Mouse (Mus musculus): ENCODE measurements around the gene Npw.
"Not testable (repeated sequence)": the region's sequence is repeated elsewhere in the genome, so short reads cannot be mapped to it uniquely, and the experiment has no call there.

The Npw gene

DNA sequence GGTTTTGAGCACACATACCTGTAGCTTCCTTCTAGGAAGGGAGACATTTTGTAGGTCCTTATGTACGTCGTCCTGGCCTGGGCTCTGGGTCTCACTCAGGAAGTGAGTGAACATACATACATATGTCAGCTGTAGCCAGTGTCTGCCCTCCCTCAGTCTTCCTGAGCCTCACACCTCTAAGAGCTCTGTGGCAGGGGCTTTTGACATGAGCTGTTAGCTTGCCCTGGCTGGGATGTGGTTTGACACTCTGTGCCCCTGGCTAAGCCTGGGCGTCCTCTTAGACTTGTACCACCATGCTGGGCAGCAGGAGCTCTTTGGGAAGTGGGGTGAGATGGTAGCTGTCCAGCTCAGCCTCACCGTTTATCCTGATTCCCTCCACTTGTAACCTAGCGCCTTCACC lies 13.1 kb upstream of the Npw start:
- no peak for DNase-seq (ENCODE audit: low spot score)

DNA sequence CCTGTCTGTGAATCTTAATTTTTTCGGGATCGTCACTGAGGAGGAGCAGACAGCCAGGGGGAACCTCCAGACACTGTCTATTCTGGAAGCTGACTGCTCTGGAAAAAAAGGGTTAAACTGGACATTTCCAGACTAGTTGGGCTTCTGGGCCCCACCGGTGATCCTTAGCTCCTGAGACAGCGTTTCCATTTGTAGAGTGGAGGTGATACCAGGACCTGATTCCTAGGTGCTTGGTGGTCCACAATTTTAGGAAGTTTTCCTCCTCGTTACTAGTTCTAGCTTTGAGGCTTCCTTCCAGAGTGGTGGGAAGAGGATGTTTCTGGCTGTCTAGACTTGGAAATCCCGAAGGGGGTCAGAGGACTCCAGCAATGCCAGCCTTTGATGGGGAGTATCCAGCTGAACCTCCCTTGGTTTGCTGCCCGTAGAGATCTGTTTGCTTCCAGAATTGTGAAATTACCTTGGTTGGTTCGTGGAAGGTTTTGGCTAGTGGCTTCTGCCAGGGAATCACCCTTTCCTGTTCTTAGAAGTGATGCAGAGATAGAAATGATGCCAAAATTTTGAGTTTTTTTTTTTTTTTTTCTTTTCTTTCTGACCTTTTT lies 12.1 kb upstream of the Npw start:
- DNase-seq (ENCODE audit: low spot score), result no peak

DNA sequence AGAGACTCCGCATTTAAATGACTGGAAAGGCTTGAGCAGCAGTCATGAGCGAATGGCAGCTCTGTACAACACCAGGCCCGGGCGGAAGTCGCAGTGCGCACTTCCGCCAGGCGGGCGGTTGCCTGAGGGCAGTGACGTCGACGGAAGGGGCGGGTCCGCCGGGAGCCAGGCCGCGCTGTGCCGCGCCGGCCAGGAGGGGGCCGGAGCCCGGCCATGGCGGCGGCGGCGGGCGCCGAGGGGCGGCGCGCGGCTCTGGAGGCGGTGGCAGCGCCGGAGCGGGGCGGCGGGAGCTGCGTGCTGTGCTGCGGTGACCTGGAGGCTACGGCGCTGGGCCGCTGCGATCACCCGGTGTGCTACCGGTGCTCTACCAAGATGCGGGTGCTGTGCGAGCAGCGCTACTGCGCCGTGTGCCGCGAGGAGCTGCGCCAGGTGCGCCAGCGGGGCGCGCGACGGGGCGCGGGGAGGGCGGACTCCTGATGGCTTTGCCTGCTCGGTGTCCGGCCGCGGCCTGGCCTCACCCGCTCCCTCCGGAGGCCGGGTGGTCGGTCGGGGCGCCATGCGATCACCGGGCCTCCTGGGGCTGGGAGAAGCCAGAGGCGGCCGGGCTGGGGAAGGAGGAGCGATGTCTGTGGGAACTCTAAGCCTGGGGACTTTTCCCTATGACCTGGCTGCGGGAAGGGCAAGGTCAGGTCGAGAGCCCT lies 11.4 kb upstream of the Npw start, which contains the start of gene Zfp598:
Gene Zfp598 (plus strand): TSS at position 143 of the 701 bp plus-strand sequence.
- peak; percentile 95 for DNase-seq (ENCODE audit: low spot score)

DNA sequence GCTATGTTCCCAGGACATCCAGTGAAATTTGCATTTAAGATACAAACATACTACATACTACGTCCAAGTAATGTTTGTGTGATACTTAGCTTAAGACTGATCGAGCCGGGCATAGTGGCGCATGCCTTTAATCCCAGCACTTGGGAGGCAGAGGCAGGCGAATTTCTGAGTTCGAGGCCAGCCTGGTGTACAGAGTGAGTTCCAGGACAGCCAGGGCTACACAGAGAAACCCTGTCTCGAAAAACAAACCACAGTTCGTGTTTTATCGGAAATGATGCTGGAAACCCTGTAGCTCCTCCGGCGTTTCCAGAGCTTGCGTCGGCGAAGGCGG lies 10.9 kb upstream of the Npw start:
- DNase-seq (ENCODE audit: low spot score), result not testable (repeated sequence)

DNA sequence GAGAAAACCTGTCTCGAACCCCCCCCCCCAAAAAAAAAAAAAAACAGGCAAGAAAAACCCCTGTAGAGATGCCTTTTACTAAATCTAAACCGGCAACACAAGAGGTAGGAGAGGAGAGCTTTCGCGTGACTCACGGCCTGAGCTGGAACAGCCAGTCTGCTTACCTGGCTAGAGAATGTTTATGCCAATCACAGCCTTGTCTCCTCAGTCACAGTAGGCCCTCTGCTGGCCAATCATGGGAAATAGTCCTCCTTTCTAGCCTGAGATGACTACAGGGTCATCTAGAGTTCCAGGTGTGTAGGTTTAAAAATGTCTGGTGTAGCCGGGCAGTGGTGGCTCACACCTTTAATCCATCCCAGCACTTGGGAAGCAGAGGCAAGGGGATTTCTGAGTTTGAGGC lies 9.2 kb upstream of the Npw start:
- DNase-seq (ENCODE audit: low spot score), result peak; percentile 76

DNA sequence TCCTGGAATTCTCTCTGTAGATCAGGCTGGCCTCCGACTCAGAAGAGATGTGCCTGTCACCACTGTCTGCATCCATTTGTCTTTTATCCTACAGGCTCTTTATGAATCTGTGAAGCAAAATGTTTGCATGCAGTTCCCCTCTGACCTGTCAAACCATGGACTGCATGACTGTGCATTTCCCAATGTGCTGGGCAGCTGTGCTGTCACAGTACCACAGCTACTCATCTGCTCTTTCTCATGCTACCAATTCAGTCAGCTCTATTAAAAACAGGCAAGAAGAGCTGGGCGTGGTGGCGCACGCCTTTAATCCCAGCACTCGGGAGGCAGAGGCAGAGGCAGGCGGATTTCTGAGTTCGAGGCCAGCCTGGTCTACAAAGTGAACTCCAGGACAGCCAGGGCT lies 8.8 kb upstream of the Npw start:
- DNase-seq (ENCODE audit: low spot score), result not testable (repeated sequence)

DNA sequence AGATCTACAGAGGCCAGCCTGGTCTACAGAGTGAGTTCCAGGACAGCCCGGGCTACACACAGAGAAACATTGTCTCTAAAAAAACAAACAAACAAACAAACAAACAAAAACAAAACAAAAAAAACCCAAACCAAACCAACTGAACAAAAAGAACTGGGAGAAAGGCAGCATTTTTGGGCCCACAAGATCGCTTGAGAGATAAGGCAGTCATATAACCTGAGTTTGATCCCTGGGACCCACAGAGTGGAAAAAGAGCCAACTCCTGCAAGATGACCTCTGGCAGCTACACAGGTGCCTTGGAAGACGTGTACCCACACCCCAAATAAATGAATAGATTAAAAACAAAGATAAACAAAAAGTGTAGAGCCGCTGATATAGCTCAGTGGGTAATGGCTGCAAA lies 3.3 kb downstream of the Npw start:
- DNase-seq (ENCODE audit: low spot score), result no peak

DNA sequence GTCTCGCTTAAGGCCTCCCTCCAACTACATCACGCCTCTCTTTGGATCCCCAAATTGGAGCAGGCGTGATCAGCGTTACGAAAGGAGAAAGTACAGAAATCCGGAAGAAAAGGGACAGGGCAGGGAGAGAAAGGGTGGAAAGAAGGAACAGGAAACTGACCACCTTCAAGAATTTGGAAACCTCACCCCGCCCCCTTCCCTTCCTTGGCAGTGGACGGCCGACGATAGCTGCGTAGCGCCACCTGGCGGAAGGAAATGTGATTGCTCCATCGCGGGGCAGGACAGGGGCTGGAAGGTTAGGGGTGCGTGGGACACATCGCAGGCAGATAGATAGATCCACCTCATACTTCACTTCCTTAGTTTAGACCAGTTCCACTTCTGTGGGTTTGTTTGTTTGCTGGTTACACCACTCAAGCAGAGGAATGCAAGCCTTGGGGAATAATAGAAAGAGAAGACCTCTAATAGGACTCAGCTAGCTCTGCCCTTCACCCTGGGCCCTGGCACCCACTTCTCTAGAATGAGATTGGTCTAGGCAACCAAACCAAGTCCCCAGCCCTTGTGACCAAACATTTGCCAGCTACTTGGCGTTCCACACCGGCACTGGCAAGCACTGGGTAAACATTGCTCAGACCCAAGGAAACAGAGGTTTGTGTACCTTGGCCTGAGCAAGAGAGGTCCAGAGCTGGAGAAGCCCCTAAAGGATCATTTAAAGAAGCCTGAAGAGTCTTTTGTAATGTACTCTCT lies 4.1 kb downstream of the Npw start:
- DNase-seq (ENCODE audit: low spot score), result peak; percentile 95

DNA sequence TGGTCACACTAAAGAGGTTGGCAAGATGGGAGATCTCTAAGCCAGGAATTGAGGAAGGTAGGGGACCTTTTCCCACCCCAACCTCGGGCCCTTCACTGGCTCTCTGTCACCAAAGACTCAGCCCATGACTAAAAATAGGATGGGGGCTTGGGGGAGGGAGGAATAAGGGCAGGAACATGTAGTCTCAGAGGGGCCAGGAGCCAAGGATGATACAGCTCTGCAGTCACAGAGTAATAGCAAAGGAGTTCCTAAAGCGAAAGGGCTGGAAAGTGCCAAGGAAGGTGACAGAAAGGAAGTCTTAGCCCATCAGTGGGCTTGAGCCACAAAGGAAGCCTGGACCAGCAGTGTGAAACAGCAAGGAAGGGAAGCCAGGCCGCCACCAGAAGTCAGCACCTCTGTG lies 6.4 kb downstream of the Npw start:
- DNase-seq (ENCODE audit: low spot score), result no peak

DNA sequence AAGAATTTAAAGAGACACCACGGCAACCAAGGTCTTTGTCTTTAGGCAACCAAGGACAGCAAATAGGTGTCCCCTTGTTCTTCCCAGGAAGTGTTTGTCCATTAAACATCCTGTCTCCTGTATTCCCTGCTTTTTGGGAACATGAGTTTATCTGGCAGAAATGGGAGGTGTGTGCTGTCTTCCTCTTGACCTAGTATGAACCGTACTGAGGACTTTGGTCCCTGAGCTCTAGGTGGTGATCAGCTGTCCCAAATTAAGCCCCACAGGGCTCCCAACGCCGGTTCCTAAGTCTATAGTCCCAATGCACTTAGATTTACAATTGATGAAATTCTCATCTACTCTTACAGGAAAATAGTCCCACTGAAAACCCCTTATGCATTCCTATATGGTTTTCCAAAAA lies 7.5 kb downstream of the Npw start:
- no peak for DNase-seq (ENCODE audit: low spot score)

DNA sequence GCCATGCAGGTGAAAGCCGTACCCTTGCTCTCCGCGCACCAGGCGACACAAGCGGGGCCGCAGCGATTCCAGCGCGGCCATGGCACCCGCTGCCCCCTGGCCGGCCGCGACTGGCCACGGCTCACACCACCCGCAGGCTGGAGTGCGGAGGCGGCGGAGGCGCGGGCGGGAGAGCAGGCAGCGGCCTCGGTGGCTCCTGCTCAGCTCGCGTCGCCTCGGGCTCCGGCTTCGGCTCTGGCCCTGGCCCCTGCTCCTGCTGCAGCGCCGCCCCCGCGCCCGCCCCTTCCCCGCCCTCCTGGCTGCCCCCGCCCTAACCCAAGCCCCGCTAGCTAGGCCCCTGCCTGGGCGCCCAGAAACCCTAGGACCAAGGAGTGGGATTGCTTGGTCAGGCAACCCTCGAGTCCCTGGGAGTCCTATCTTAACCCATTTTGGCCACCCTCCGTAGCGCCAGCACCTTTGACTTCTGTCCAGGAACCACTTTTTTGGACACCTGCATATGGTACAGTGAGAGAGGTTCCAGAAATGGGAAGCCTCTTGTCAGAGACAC lies 8.1 kb downstream of the Npw start, which contains the start of gene Slc9a3r2:
Gene Slc9a3r2 (minus strand): TSS at position 258 of the 547 bp plus-strand sequence.
- DNase-seq (ENCODE audit: low spot score), result peak; percentile 67

DNA sequence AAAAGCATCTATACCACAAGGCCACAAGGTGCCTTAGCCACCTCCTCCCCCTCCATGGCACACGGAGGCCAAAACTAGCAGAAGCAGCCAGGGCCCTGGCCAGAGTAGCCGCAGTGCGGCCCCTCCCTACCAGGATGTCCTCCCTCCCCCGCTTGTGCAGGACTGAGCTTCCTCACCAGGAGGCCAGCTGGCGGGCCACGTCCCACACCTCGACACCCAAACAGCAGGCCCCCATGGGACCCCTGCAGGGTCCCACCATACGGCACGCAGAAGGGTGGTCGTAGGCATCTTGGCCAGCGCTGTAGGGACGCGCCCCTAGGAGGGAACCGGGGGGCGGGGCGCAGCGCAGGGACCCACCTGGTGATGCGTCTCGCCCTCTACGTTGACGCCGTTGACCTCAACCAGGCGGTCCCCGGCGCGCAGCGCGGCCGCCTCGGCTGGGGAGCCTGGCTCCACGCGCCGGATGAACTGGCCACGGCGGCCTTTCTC lies 8.6 kb downstream of the Npw start:
- no peak for DNase-seq (ENCODE audit: low spot score)

DNA sequence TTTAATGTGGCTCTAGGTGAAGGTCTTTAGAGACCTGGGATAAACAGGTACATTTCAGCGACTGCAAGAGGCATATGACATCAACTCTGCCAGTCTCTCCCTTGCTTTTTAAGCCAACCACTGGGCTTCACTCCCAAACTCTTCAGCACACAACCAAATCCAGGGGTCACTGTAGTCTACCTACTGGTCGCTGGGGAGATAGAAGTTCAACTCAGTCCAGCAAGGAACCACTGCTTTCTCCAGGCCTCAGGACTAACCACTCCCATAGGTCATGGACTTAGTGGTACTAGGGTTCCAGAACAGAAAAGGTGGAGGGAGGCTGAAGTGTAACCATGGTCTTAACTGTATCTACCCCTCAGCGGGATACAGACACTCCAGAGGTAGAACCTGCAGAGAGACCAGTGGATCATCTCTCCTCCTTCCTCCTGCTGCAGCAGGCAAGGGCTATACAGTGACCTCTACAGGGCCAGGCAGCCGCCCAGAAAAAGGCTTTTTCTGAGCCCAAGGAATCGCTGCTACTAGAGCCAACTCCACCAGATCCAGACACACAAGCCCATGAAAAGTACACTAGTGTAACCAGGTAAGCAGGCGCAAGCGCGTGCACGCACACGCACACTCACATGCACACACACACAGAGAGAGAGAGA lies 9.4 kb downstream of the Npw start:
- DNase-seq (ENCODE audit: low spot score), result no peak

DNA sequence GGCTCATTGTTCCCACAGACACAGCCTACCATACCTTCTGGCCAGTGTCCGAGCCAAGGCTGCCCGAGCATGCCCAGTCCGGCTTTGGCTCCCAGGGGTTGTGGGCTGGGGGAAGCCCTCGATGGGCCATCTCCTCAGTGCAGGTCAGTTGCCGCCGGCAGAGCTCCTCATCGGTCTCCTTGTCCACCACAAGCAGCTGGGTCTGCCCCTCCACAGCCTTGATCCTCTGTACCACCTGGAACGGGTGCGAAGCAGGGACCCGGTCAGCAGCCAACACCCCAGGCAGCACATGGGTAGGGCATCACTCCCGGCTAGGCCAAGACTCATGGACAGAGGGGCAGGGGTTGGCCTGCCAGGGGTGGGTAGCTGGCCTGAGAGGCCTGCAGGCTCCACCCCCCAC lies 10.8 kb downstream of the Npw start:
- DNase-seq (ENCODE audit: low spot score), result no peak

DNA sequence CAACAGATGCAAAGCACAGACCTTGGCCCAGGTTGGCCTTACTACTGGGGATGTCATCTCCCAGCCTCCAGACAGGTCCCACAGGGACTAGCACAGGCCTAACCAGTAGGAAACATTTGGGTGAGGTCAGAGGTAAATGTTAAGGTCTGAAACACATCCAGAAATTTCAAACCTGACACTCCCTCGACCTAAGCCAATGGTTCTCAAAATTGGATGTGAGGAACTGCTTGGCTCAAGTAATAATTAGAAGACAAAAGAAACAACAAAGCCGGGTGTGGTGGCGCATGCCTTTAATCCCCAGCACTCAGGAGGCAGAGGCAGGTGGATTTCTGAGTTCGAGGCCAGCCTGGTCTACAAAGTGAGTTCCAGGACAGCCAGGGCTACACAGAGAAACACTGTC lies 11.9 kb downstream of the Npw start:
- DNase-seq (ENCODE audit: low spot score), result no peak

DNA sequence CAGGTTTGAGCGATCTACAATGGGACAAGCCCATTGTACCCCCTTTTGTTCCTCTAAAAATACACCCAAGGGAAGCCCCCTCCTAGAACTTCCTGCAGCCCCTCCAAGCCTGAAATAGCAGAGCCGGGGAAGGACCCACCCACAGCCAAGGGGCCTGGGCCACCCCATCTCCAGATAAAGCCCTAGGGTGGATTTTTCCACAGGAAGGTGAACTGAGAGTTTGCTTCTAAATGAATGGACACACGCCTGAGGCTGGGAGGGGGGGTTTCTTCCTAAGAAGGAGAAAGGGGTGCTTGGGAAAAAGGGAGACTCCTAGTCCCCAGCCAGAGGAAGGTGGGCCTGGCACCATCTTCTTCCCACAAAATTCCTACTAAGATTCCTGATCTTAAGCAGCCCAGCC lies 12.3 kb downstream of the Npw start:
- no peak for DNase-seq (ENCODE audit: low spot score)

DNA sequence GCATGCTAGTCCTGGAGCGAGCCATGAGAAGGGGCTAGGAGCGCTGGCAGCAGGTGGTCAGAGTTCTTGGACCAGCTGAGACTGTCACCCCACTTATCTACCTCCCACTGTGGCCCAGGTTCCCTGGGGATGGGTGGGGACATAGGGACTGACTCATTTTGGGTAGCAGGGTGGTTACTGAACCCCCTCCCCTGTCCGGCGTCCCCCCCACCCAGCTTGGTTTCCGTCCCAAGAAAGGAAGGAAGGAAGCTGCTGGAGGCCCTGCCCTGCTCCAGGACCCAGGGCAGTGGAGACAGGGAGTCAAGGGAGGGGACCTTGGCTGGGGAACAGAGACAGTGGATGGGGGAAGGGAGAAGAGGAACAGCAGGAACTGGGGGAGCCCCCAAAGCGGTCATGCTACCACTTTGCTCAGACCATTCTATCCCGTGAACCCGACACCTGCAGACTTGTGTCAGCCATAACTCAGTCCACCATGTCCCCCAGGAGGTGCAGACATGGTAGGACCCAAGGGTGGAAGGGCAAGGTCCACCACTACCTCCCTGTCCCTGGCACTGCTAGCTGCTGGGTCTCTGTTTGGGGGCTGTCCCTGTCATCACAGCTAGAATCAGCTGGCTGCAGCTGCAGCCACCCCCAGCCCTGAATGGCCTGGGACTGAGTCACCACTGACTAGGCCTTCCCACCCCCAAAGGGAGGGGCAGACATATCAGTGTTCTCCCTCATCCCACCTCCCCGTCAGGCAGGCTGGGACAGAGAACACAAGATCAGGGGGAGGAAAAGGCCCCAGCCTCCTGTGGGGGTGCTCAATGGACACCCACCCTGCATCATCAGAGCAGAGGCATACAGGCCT lies 13.2 kb downstream of the Npw start:
- no peak for DNase-seq (ENCODE audit: low spot score)

DNA sequence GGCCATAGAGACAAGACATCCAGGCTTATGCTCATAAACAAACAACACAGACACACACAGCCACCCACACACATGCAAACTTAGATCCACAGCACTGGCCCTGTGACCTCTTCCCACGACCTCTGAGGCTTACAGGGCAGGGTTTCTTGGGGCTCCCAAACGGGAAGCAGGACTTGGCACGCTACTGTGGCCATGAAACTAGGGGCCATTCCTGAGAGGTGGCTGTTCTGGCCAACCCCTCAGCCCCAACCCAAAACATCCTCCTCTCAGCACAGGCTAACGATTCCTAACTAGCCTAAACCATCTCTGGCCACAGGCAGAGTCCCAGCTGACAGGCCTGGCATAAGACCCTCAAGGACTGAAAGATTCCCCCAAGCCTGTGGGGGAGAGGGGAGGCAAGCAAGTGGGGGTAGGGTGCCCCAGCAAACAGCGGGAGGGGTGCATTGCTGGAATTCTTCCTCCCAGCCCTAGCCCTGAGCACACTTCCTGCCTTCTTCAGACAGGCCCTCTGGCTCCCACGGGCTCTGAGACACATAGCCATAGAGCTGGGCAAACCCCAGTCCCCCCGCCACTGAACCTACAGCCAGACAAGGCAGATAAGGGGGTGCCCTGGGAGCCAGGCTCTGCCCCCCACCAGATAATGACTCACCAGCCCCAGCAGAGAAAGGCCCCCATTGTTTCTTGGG lies 14.1 kb downstream of the Npw start:
- no peak for DNase-seq (ENCODE audit: low spot score)

DNA sequence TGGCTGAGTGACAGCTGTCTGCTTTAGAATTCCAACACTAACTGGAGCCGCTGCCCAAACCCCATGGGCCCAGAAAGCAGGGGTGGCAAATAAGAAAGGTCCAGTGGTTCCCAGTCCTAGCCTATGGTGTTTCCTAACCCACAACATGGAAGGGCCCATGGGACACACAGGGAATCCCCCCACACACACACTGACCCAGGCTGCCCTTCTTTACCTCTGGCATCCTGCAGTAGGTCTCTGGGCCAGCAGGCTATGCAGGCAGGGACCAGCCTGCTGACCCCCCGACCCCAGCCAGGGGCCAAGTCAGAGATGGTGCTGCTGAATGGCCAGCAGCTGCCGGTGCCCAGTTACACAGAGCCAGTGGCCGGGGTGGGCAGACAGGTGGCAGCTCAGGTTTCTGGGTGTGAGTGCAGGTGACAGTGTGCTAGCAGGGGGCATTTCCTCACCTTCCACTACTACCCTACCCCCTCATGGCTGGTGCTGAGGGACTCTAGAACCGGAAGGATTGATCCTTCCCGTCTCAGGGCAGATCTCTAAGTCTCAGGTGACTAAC lies 15.4 kb downstream of the Npw start:
- DNase-seq (ENCODE audit: low spot score), result no peak

DNA sequence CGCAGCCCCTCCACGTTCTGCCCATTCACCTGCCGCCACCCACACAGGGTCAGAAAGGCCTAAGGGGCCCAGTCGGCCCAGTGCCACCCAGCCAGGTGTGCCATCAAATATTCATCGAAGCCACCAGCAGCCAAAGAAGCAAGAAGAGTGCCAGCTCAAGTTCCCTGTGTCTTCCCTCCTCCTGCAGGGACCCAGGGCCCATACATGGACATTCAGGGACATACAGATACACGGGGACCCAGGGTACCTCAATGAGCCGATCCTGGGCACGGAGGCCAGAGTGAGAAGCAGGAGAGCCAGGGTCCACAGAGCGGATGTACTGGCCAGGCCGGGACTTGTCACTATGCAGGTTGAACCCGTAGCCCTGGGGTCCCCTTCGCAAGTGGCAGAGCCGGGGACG lies 16.3 kb downstream of the Npw start:
- DNase-seq (ENCODE audit: low spot score), result no peak

DNA sequence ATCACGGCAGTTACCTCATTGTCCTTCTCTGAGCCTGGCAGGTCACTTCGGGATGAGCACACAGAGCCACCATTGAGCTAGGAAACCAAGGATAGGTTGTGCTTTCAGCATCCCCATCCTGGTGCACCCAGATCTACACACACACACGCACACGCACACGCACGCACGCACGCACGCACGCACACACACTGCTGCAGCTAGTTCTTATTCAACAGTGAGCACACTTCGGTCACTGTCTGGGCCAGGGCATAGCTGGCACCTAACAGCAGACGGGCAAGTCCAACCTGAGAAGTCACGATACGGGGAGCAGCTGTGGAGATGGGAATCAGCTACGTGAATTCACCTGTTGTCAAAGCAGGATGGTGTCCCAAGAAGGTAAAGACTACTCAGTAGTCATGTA lies 17.7 kb downstream of the Npw start:
- no peak for DNase-seq (ENCODE audit: low spot score)
